Comparison of ENCODE assay signal across 29 mouse cellular contexts in genomic region chr11:114909538-114909937, GRCm38 (mm10). TPM values are rescaled to one million over a fixed set of nuclear protein-coding genes. Genes with fewer than 3 reads are reported as not detected.
DNase-seq lines count a peak whose midpoint lies in the region; ATAC-seq and TF ChIP-seq lines count a peak whose summit lies in the region.
"Not testable (repeated sequence)": the region's sequence is repeated elsewhere in the genome, so short reads cannot be mapped to it uniquely, and the experiment has no call there.
"Had no signal": no experiment of that assay in that cellular context is flagged by ENCODE, and none has a peak within 500 bp of the region (broad histone marks: within the 10 kb centered on the region; RNA-seq: fewer than 3 reads in every experiment).

No protein-coding gene starts in this region.

- not testable (repeated sequence) for TF ChIP-seq POLR2A in CH12.LX (IDR thresholded peaks at IDR 0.05; ENCODE audit: low read depth, low read length); brain, embryonic 14.5 days (IDR thresholded peaks at IDR 0.05; ENCODE audit: borderline replicate concordance, extremely low read depth, insufficient read depth, insufficient read length, poor library complexity, severe bottlenecking); small intestine, adult 2 months (IDR thresholded peaks at IDR 0.05; ENCODE audit: low read depth, low read length)

- H3K4me2 ChIP-seq in CH12.LX (ENCODE audit: insufficient read depth, low read depth, poor library complexity, severe bottlenecking); hindbrain, embryonic 11.5 days (replicated peaks; ENCODE audit: low read depth, low read length); lung, embryonic 14.5 days: not testable (repeated sequence)

- H3K79me2 ChIP-seq in CH12.LX (replicated peaks; ENCODE audit: control insufficient read depth, extremely low read depth, insufficient read depth, poor library complexity, severe bottlenecking): not testable (repeated sequence)

- H3K27me3 ChIP-seq in CH12.LX (replicated peaks); hindbrain, embryonic 11.5 days (ENCODE audit: control insufficient read depth, insufficient read depth, low read length); lung, embryonic 14.5 days (ENCODE audit: insufficient read depth, low read length); small intestine, adult 2 months (ENCODE audit: control insufficient read depth, insufficient read depth, low read length): not testable (repeated sequence)

- TF ChIP-seq EP300 in CH12.LX (IDR thresholded peaks at IDR 0.05; ENCODE audit: low read length): not testable (repeated sequence)

- not testable (repeated sequence) for DNase-seq in CH12.LX (ENCODE audit: extremely low read depth); brain, embryonic 14.5 days (ENCODE audit: low read depth); layer of hippocampus, adult 2 months (ENCODE audit: low spot score in 2 of 2); lung, embryonic 14.5 days
- DNase-seq in R1 (ENCODE audit: low read depth, low spot score): peak; percentile 38
- peak; percentile 9 for DNase-seq in hindbrain, embryonic 11.5 days (ENCODE audit: low spot score)

- H3K9ac ChIP-seq in CH12.LX (ENCODE audit: insufficient read depth, low read depth); hindbrain, embryonic 11.5 days (ENCODE audit: low read depth, low read length); lung, embryonic 14.5 days: not testable (repeated sequence)

- not testable (repeated sequence) for H3K27ac ChIP-seq in CH12.LX (ENCODE audit: insufficient read depth, low read depth); hindbrain, embryonic 11.5 days (ENCODE audit: low read depth, low read length); layer of hippocampus, adult 2 months; lung, embryonic 14.5 days (ENCODE audit: low read depth); small intestine, adult 2 months (ENCODE audit: insufficient read depth, low read depth, low read length)

- not testable (repeated sequence) for H3K4me1 ChIP-seq in CH12.LX (ENCODE audit: control insufficient read depth in 1 of 2, insufficient read depth in 2 of 2); hindbrain, embryonic 11.5 days (replicated peaks; ENCODE audit: control insufficient read depth, insufficient read depth, low read length); lung, embryonic 14.5 days (ENCODE audit: insufficient read depth); small intestine, adult 2 months (ENCODE audit: control insufficient read depth, insufficient read depth, insufficient read length, low read length)

- dilution Hi-C loops in CH12.LX (cut with MboI; ENCODE audit: extremely low pct_ligation_motif_present, extremely low pct_unique_long_range_greater_than_20kb, low sequenced_read_pairs): not testable (repeated sequence)

- peak; percentile 24 for TF ChIP-seq RAD21 in CH12.LX (IDR thresholded peaks at IDR 0.05; ENCODE audit: low read depth, low read length)

- H3K36me3 ChIP-seq in CH12.LX (replicated peaks in 1 of 2; ENCODE audit: control insufficient read depth in 1 of 2, insufficient read depth in 1 of 2, low read length in 1 of 2); hindbrain, embryonic 11.5 days (ENCODE audit: control insufficient read depth, insufficient read depth, low read length); lung, embryonic 14.5 days (ENCODE audit: insufficient read depth); small intestine, adult 2 months (ENCODE audit: control insufficient read depth, insufficient read depth, low read length): not testable (repeated sequence)

- not testable (repeated sequence) for ATAC-seq in hindbrain, embryonic 11.5 days (ENCODE audit: low FRiP score); lung, embryonic 14.5 days (ENCODE audit: insufficient read depth)

- in situ Hi-C loops in CH12.LX (cut with MboI; ENCODE audit: low pct_ligation_motif_present, low pct_unique_long_range_greater_than_20kb, low sequenced_read_pairs): not testable (repeated sequence)

- not testable (repeated sequence) for H3K4me3 ChIP-seq in CH12.LX (replicated peaks in 1 of 3; ENCODE audit: low read depth in 2 of 3, low read length in 2 of 3, poor library complexity in 1 of 3); hindbrain, embryonic 11.5 days (ENCODE audit: low read depth, low read length); layer of hippocampus, adult 2 months; lung, embryonic 14.5 days (ENCODE audit: low read depth, low read length); small intestine, adult 2 months (ENCODE audit: low read depth, low read length)

- peak; percentile 56 to 66 for TF ChIP-seq CTCF in CH12.LX (conservative IDR thresholded peaks at IDR 0.05 in 1 of 2, IDR thresholded peaks at IDR 0.05 in 1 of 2; ENCODE audit: low read depth in 2 of 2, low read length in 2 of 2)
- TF ChIP-seq CTCF in brain, embryonic 14.5 days (IDR thresholded peaks at IDR 0.05; ENCODE audit: borderline replicate concordance, extremely low read depth, insufficient read depth, insufficient read length): peak; percentile 32; the same call in 1 of the 2 replicates
- TF ChIP-seq CTCF in layer of hippocampus, adult 2 months (conservative IDR thresholded peaks at IDR 0.05): peak; percentile 62
- TF ChIP-seq CTCF in lung, embryonic 14.5 days (IDR thresholded peaks at IDR 0.05; ENCODE audit: low read depth): peak; percentile 37
- TF ChIP-seq CTCF in small intestine, adult 2 months (IDR thresholded peaks at IDR 0.05; ENCODE audit: extremely low read depth, insufficient read length, insufficient replicate concordance, low read depth, low read length): peak; percentile 29; the same call in 1 of the 2 replicates

- H3K9me3 ChIP-seq in CH12.LX (replicated peaks; ENCODE audit: low read length); hindbrain, embryonic 11.5 days (ENCODE audit: control insufficient read depth, low read length); lung, embryonic 14.5 days (ENCODE audit: low read depth, low read length): not testable (repeated sequence)

- WGBS in hindbrain, embryonic 11.5 days: 56% methylated on average over 3 of the region's 3 CpGs
- 34% methylated on average over 3 of the region's 3 CpGs for WGBS in lung, embryonic 14.5 days
- 42% methylated on average over 3 of the region's 3 CpGs for WGBS in small intestine, adult 2 months

TF ChIP-seq in CH12.LX, 34 proteins besides CTCF, POLR2A, EP300 and RAD21:
- TF ChIP-seq SMC3 (IDR thresholded peaks at IDR 0.05; ENCODE audit: low read depth, low read length): peak; percentile 38; the same call in 1 of the 2 replicates

RNA-seq across cellular contexts. Expression of gene Cd300a, which starts 19.7 kb away (rescaled TPM):
- 0.13 and 0.17 TPM in 2 replicates for total RNA-seq in CH12.LX (2012; rRNA removed)
- 0.18 and 0.32 TPM in 2 replicates for total RNA-seq in CH12.LX (2014; rRNA removed)
- 1.0 TPM in 2 replicates for polyA plus RNA-seq in CH12.LX (2012; ENCODE audit: insufficient read length, low read depth)
- polyA plus RNA-seq in brain, embryonic 14.5 days (2012; rRNA removed): 0.53 and 0.60 TPM in 2 replicates
- 0.92 and 1.0 TPM in 2 replicates for polyA plus RNA-seq in hindbrain, embryonic 11.5 days (2014; fragmentation: Nextera tagmentation; extraction: Ambion mirVana)
- under 1 TPM; 0.36 to 0.42 TPM for total RNA-seq in layer of hippocampus, adult 2 months (2021)
- 0.75 and 1.7 TPM in 2 replicates for polyA plus RNA-seq in lung, embryonic 14.5 days (2014; fragmentation: Nextera tagmentation; extraction: Ambion mirVana)
- polyA plus RNA-seq in small intestine, adult 2 months (2012; rRNA removed): 0.76 and 0.91 TPM in 2 replicates

RNA-seq across cellular contexts. Expression of gene Cd300lb, which starts 24.6 kb away (rescaled TPM):
- total RNA-seq in CH12.LX (2012; rRNA removed) (not detected in 2 replicates), CH12.LX (2014; rRNA removed) (not detected in 2 replicates)
- not detected in 2 replicates for polyA plus RNA-seq in CH12.LX (2012; ENCODE audit: insufficient read length, low read depth)
- polyA plus RNA-seq in brain, embryonic 14.5 days (2012; rRNA removed): 0.04 and 0.07 TPM in 2 replicates
- polyA plus RNA-seq in hindbrain, embryonic 11.5 days (2014; fragmentation: Nextera tagmentation; extraction: Ambion mirVana): 0.06 and 0.22 TPM in 2 replicates
- total RNA-seq in layer of hippocampus, adult 2 months (2021): under 1 TPM in 1 of 2 experiments, not detected in 1; 0.12 TPM
- polyA plus RNA-seq in lung, embryonic 14.5 days (2014; fragmentation: Nextera tagmentation; extraction: Ambion mirVana): 0.36 and 0.43 TPM in 2 replicates
- polyA plus RNA-seq in small intestine, adult 2 months (2012; rRNA removed): 0.46 and 0.77 TPM in 2 replicates
- total RNA-seq: layer of hippocampus, postnatal 25 days; left cerebral cortex, postnatal 4 days had no signal
- polyA plus RNA-seq: embryonic facial prominence, embryonic 11.5 days; hindbrain, embryonic 13.5 days; midbrain, embryonic 16.5 days; neural tube, embryonic 12.5 days had no signal

RNA-seq across cellular contexts. Expression of gene Gprc5c, which starts 58.6 kb away (rescaled TPM):
- total RNA-seq in CH12.LX (2012; rRNA removed) (not detected in 2 replicates), CH12.LX (2014; rRNA removed) (not detected in 2 replicates)
- not detected in 2 replicates for polyA plus RNA-seq in CH12.LX (2012; ENCODE audit: insufficient read length, low read depth)
- polyA plus RNA-seq in brain, embryonic 14.5 days (2012; rRNA removed): 4.1 and 7.4 TPM in 2 replicates
- polyA plus RNA-seq in hindbrain, embryonic 11.5 days (2014; fragmentation: Nextera tagmentation; extraction: Ambion mirVana): 17.7 and 18.3 TPM in 2 replicates
- total RNA-seq in layer of hippocampus, adult 2 months (2021): 1 to 10 TPM; 4.7 to 5.4 TPM
- polyA plus RNA-seq in lung, embryonic 14.5 days (2014; fragmentation: Nextera tagmentation; extraction: Ambion mirVana): 34.7 and 39.2 TPM in 2 replicates
- 4.4 TPM in 2 replicates for polyA plus RNA-seq in small intestine, adult 2 months (2012; rRNA removed)
- total RNA-seq: granulocyte monocyte progenitor cell, adult 5-6 weeks had no signal

RNA-seq across cellular contexts. Expression of gene Cd300c, which starts 59.4 kb away (rescaled TPM):
- not detected in 2 replicates for total RNA-seq in CH12.LX (2012; rRNA removed)
- not detected in 2 replicates for total RNA-seq in CH12.LX (2014; rRNA removed)
- 0.40 TPM in 1 of 2 replicates, not detected in the other for polyA plus RNA-seq in CH12.LX (2012; ENCODE audit: insufficient read length, low read depth)
- 0.15 TPM in 1 of 2 replicates, not detected in the other for polyA plus RNA-seq in brain, embryonic 14.5 days (2012; rRNA removed)
- polyA plus RNA-seq in hindbrain, embryonic 11.5 days (2014; fragmentation: Nextera tagmentation; extraction: Ambion mirVana): not detected in 2 replicates
- not detected for total RNA-seq in layer of hippocampus, adult 2 months (2021)
- polyA plus RNA-seq in lung, embryonic 14.5 days (2014; fragmentation: Nextera tagmentation; extraction: Ambion mirVana): not detected in 2 replicates
- polyA plus RNA-seq in small intestine, adult 2 months (2012; rRNA removed): 0.37 TPM in 1 of 2 replicates, not detected in the other
- total RNA-seq: adrenal gland, adult 18-20 months; adrenal gland, postnatal 25 days; gastrocnemius, postnatal 14 days; granulocyte monocyte progenitor cell, adult 5-6 weeks; heart, postnatal 25 days; layer of hippocampus, adult 8-10 months; layer of hippocampus, postnatal 25 days; left cerebral cortex, postnatal 4 days had no signal
- polyA plus RNA-seq: C2C12; embryonic facial prominence, embryonic 11.5 days; forebrain, embryonic 13.5 days; heart, embryonic 10.5 days; heart, embryonic 15.5 days; hindbrain, embryonic 13.5 days; kidney, embryonic 15.5 days; limb, embryonic 14.5 days; lung, embryonic 15.5 days; midbrain, embryonic 11.5 days; midbrain, embryonic 16.5 days; myocyte; neural tube, embryonic 12.5 days; stomach, embryonic 15.5 days had no signal
